Mouse (Mus musculus): ENCODE data around the gene Cd101. TPM values are rescaled to one million over a fixed set of nuclear protein-coding genes. Genes with fewer than 3 reads are reported as not detected.
A peak's percentile ranks its signal among the peaks of the same experiment; 100 is the strongest.

Cd101 gene
- 0.05 TPM in 1 of 2 replicates, not detected in the other for polyA plus RNA-seq (2014; fragmentation: Nextera tagmentation; extraction: Ambion mirVana)

DNA sequence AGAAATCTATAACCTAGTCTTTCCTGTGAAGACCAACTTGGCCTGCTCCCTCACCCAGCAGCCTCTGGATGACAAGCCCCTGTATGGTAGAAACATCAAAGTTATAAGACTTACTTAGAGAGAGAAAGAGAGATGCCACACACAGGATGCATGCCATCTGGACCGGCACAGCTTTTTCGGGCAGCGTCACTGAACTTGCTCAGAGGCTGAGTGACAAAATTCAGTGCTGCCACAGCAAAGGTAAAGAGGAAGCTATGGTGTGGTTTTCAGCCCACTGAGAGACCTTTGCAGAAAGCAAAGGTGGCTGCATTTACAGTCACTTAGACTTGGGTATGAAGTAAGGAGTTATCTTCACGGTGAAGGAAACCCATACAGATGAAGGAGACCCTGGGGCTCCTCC lies at the start of gene Cd101:
Gene Cd101 (minus strand): TSS at position 218 of the 400 bp plus-strand sequence.
- Histone ChIP-seq H3K4me3 (ENCODE audit: low read depth, low read length) (no peak within 1 kb of the TSS), H3K4me1 (replicated peaks; ENCODE audit: control insufficient read depth, insufficient read depth, low read length) (no peaks in the 10 kb centered on the region), H3K27me3 (ENCODE audit: control insufficient read depth, insufficient read depth, low read length) (no peaks in the 10 kb centered on the region), H3K9me3 (ENCODE audit: control insufficient read depth, low read length) (no peaks in the 10 kb centered on the region), H3K9ac (ENCODE audit: low read depth, low read length) (no peak within 1 kb of the TSS), H3K36me3 (ENCODE audit: control insufficient read depth, insufficient read depth, low read length) (no peaks in the 10 kb centered on the region), H3K27ac (ENCODE audit: low read depth, low read length) (no peak within 1 kb of the TSS), H3K4me2 (replicated peaks; ENCODE audit: low read depth, low read length) (no peak within 1 kb of the TSS)
- no peak for DNase-seq (ENCODE audit: low spot score)
- 91% methylated on average over 4 of the region's 4 CpGs for WGBS
- ATAC-seq (ENCODE audit: low FRiP score), result no peak

- no peak overlapping the region for H3K4me3 ChIP-seq (ENCODE audit: low read depth, low read length)
- no peaks in the 10 kb centered on the region for H3K4me1 ChIP-seq (replicated peaks; ENCODE audit: control insufficient read depth, insufficient read depth, low read length)
- H3K27ac ChIP-seq (ENCODE audit: low read depth, low read length), result no peak overlapping the region
- no peaks in the 10 kb centered on the region for H3K9me3 ChIP-seq (ENCODE audit: control insufficient read depth, low read length)
- 100% methylated on average over 1 of the region's 1 CpGs for WGBS
- ATAC-seq (ENCODE audit: low FRiP score), result no peak
- no peak for DNase-seq (ENCODE audit: low spot score)
- H3K36me3 ChIP-seq (ENCODE audit: control insufficient read depth, insufficient read depth, low read length), result no peaks in the 10 kb centered on the region
- H3K27me3 ChIP-seq (ENCODE audit: control insufficient read depth, insufficient read depth, low read length), result no peaks in the 10 kb centered on the region
- H3K9ac ChIP-seq (ENCODE audit: low read depth, low read length), result no peak overlapping the region
- no peak overlapping the region for H3K4me2 ChIP-seq (replicated peaks; ENCODE audit: low read depth, low read length)
Observed at GRCm38 (mm10) chr3:101078344-101078743, 49.0 kb upstream of the Cd101 start.

DNA sequence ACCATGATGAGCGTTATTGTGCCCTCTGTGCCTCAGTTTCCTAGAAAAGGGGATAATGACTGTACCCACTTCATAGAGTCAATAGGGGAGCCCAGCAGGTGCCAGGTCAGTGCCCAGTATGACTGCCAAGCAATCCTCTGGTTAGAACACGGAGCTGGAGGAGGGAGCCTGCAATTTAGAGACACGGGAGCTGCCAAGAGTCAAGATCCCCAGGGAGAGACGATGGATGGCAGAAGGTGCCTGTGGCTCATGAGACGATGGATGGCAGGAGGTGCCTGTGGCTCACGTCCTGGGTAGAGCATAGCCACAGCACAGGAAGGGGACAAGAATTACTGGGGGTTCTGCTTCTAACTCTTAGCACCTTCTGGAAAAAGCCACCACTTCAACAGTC lies 48.3 kb upstream of the Cd101 start:
- H3K4me1 ChIP-seq (replicated peaks; ENCODE audit: control insufficient read depth, insufficient read depth, low read length), result no peaks in the 10 kb centered on the region
- no peaks in the 10 kb centered on the region for H3K27me3 ChIP-seq (ENCODE audit: control insufficient read depth, insufficient read depth, low read length)
- H3K27ac ChIP-seq (ENCODE audit: low read depth, low read length), result no peak overlapping the region
- ATAC-seq (ENCODE audit: low FRiP score) (no peak), DNase-seq (ENCODE audit: low spot score) (no peak)
- H3K9me3 ChIP-seq (ENCODE audit: control insufficient read depth, low read length), result no peaks in the 10 kb centered on the region
- no peak overlapping the region for H3K4me2 ChIP-seq (replicated peaks; ENCODE audit: low read depth, low read length)
- H3K9ac ChIP-seq (ENCODE audit: low read depth, low read length), result no peak overlapping the region
- H3K36me3 ChIP-seq (ENCODE audit: control insufficient read depth, insufficient read depth, low read length), result no peaks in the 10 kb centered on the region
- WGBS, result 92% methylated on average over 6 of the region's 6 CpGs
- no peak overlapping the region for H3K4me3 ChIP-seq (ENCODE audit: low read depth, low read length)

DNA sequence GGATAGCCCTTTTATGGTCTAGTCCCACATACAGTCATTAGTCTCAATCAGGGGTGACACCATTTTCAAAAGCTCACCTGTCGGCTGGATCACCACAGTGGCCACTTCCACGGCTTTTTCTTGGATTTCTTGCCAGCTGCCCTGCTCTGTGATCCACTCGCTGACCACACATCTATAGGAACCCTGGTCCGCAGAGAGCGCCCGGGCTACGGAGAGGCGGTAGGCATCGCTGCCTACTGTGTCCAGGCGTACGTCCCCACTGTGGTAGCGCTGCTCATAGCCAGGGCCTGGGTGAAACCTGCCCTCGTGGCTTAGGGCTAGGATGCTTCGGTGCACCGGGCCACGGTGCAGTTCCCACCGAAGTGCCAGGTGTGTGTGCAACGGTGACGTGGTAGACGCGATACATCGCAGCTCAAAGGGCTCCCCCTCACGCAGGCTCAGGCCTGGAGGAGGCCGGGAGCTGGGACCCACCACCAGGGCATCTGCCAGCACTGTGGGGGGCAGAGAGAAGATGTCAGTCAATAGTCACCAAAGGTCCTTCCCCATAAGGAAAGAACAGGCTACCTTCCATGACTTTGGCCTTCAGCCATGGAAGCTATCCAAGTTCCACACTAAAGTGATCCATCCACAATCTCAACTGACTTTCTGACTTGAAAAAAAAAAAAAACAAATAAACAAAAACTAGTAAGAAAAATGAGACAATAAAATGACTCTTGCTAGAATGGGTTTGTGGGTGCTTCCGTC lies 47.8 kb upstream of the Cd101 start:
- H3K4me2 ChIP-seq (replicated peaks; ENCODE audit: low read depth, low read length), result no peak overlapping the region
- 94% methylated on average over 25 of the region's 25 CpGs for WGBS
- H3K27me3 ChIP-seq (ENCODE audit: control insufficient read depth, insufficient read depth, low read length), result no peaks in the 10 kb centered on the region
- ATAC-seq (ENCODE audit: low FRiP score) (no peak), DNase-seq (ENCODE audit: low spot score) (no peak)
- H3K9ac ChIP-seq (ENCODE audit: low read depth, low read length), result no peak overlapping the region
- no peaks in the 10 kb centered on the region for H3K9me3 ChIP-seq (ENCODE audit: control insufficient read depth, low read length)
- no peaks in the 10 kb centered on the region for H3K4me1 ChIP-seq (replicated peaks; ENCODE audit: control insufficient read depth, insufficient read depth, low read length)
- H3K27ac ChIP-seq (ENCODE audit: low read depth, low read length), result no peak overlapping the region
- H3K36me3 ChIP-seq (ENCODE audit: control insufficient read depth, insufficient read depth, low read length), result no peaks in the 10 kb centered on the region
- H3K4me3 ChIP-seq (ENCODE audit: low read depth, low read length), result no peak overlapping the region

DNA sequence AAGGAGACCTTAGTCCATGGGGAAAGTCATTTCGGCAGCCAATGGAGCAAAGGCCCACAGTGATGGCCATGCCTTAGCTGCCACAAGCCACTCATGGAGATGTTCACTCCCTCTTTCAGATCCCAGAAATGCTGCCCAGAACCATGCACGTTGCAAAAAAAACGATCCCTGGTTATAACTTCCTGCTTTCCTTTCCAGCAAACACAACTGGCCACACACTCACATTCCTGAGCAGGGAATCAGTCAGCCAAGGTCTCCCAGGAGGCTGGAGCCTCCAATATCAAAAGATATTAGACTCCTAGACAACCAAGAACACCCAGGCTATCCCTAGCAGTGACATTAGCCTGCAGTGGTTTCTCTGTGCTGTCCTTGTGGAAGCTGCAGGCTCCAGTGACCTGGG lies 46.5 kb upstream of the Cd101 start:
- ATAC-seq (ENCODE audit: low FRiP score), result no peak
- Histone ChIP-seq H3K36me3 (ENCODE audit: control insufficient read depth, insufficient read depth, low read length) (no peaks in the 10 kb centered on the region), H3K9ac (ENCODE audit: low read depth, low read length) (no peak overlapping the region), H3K4me1 (replicated peaks; ENCODE audit: control insufficient read depth, insufficient read depth, low read length) (no peaks in the 10 kb centered on the region), H3K4me3 (ENCODE audit: low read depth, low read length) (no peak overlapping the region), H3K9me3 (ENCODE audit: control insufficient read depth, low read length) (no peaks in the 10 kb centered on the region), H3K27me3 (ENCODE audit: control insufficient read depth, insufficient read depth, low read length) (no peaks in the 10 kb centered on the region), H3K27ac (ENCODE audit: low read depth, low read length) (no peak overlapping the region), H3K4me2 (replicated peaks; ENCODE audit: low read depth, low read length) (no peak overlapping the region)
- DNase-seq (ENCODE audit: low spot score), result no peak
- 80% methylated on average over 3 of the region's 3 CpGs for WGBS

DNA sequence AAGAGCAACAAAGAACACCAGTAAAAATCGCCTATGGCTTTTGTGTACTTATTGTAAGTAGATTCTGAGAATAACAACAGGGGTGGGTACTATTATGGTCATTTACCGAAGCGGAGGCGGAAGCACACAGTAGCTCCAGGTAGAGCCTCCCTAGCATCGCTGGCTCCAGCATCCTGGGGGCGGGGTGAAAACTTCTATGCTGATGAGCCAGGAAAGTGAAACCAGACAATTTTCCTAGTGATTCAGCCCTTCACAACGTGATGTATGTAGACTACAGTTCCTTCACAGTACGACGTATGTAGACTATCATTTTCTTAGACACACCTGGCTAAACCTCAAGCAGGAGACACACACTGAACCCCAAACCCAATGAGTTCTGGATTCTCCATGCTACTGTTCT lies 44.0 kb upstream of the Cd101 start:
- ATAC-seq (ENCODE audit: low FRiP score) (no peak), DNase-seq (ENCODE audit: low spot score) (no peak)
- Histone ChIP-seq H3K9me3 (ENCODE audit: control insufficient read depth, low read length) (no peaks in the 10 kb centered on the region), H3K4me1 (replicated peaks; ENCODE audit: control insufficient read depth, insufficient read depth, low read length) (no peaks in the 10 kb centered on the region), H3K27ac (ENCODE audit: low read depth, low read length) (no peak overlapping the region), H3K4me3 (ENCODE audit: low read depth, low read length) (no peak overlapping the region), H3K27me3 (ENCODE audit: control insufficient read depth, insufficient read depth, low read length) (no peaks in the 10 kb centered on the region), H3K4me2 (replicated peaks; ENCODE audit: low read depth, low read length) (no peak overlapping the region), H3K36me3 (ENCODE audit: control insufficient read depth, insufficient read depth, low read length) (no peaks in the 10 kb centered on the region), H3K9ac (ENCODE audit: low read depth, low read length) (no peak overlapping the region)
- 92% methylated on average over 9 of the region's 9 CpGs for WGBS

- 87% methylated on average over 15 of the region's 15 CpGs for WGBS
- no peak overlapping the region for H3K4me3 ChIP-seq (ENCODE audit: low read depth, low read length)
- DNase-seq (ENCODE audit: low spot score) (no peak), ATAC-seq (ENCODE audit: low FRiP score) (no peak)
- H3K27me3 ChIP-seq (ENCODE audit: control insufficient read depth, insufficient read depth, low read length), result no peaks in the 10 kb centered on the region
- no peaks in the 10 kb centered on the region for H3K36me3 ChIP-seq (ENCODE audit: control insufficient read depth, insufficient read depth, low read length)
- H3K27ac ChIP-seq (ENCODE audit: low read depth, low read length), result no peak overlapping the region
- no peaks in the 10 kb centered on the region for H3K9me3 ChIP-seq (ENCODE audit: control insufficient read depth, low read length)
- H3K9ac ChIP-seq (ENCODE audit: low read depth, low read length), result no peak overlapping the region
- H3K4me2 ChIP-seq (replicated peaks; ENCODE audit: low read depth, low read length), result no peak overlapping the region
- no peaks in the 10 kb centered on the region for H3K4me1 ChIP-seq (replicated peaks; ENCODE audit: control insufficient read depth, insufficient read depth, low read length)
Observed at GRCm38 (mm10) chr3:101072506-101073215, 43.3 kb upstream of the Cd101 start.

- no peaks in the 10 kb centered on the region for H3K36me3 ChIP-seq (ENCODE audit: control insufficient read depth, insufficient read depth, low read length)
- DNase-seq (ENCODE audit: low spot score), result no peak
- H3K27ac ChIP-seq (ENCODE audit: low read depth, low read length), result no peak overlapping the region
- ATAC-seq (ENCODE audit: low FRiP score), result no peak
- no peak overlapping the region for H3K4me3 ChIP-seq (ENCODE audit: low read depth, low read length)
- no peak overlapping the region for H3K9ac ChIP-seq (ENCODE audit: low read depth, low read length)
- H3K4me1 ChIP-seq (replicated peaks; ENCODE audit: control insufficient read depth, insufficient read depth, low read length), result no peaks in the 10 kb centered on the region
- H3K27me3 ChIP-seq (ENCODE audit: control insufficient read depth, insufficient read depth, low read length), result no peaks in the 10 kb centered on the region
- no peak overlapping the region for H3K4me2 ChIP-seq (replicated peaks; ENCODE audit: low read depth, low read length)
- no peaks in the 10 kb centered on the region for H3K9me3 ChIP-seq (ENCODE audit: control insufficient read depth, low read length)
Observed at GRCm38 (mm10) chr3:101071576-101071975, 42.2 kb upstream of the Cd101 start.

- Histone ChIP-seq H3K4me2 (replicated peaks; ENCODE audit: low read depth, low read length) (no peak overlapping the region), H3K4me3 (ENCODE audit: low read depth, low read length) (no peak overlapping the region), H3K4me1 (replicated peaks; ENCODE audit: control insufficient read depth, insufficient read depth, low read length) (no peaks in the 10 kb centered on the region), H3K27ac (ENCODE audit: low read depth, low read length) (no peak overlapping the region), H3K27me3 (ENCODE audit: control insufficient read depth, insufficient read depth, low read length) (no peaks in the 10 kb centered on the region), H3K36me3 (ENCODE audit: control insufficient read depth, insufficient read depth, low read length) (no peaks in the 10 kb centered on the region), H3K9ac (ENCODE audit: low read depth, low read length) (no peak overlapping the region), H3K9me3 (ENCODE audit: control insufficient read depth, low read length) (no peaks in the 10 kb centered on the region)
- WGBS, result 66% methylated on average over 6 of the region's 6 CpGs
- DNase-seq (ENCODE audit: low spot score) (peak; percentile 10), ATAC-seq (ENCODE audit: low FRiP score) (no peak)
Observed at GRCm38 (mm10) chr3:101070796-101071235, 41.5 kb upstream of the Cd101 start.
